Mouse (Mus musculus) megakaryocyte, embryonic 14.5 days (primary cell): ENCODE data around the gene Pik3c2b.

Experiments used
- FLI1 ChIP-seq: IDR thresholded peaks from 2 replicates; pipeline ENCODE4 v1.6.1; 2012; ENCODE audit warnings: low read length, inconsistent platforms, mixed read lengths
- GATA1 ChIP-seq: IDR thresholded peaks from 3 replicates; pipeline ENCODE4 v1.6.1; 2012; ENCODE audit warnings: mixed read lengths, low read length, inconsistent platforms, borderline replicate concordance

DNA sequence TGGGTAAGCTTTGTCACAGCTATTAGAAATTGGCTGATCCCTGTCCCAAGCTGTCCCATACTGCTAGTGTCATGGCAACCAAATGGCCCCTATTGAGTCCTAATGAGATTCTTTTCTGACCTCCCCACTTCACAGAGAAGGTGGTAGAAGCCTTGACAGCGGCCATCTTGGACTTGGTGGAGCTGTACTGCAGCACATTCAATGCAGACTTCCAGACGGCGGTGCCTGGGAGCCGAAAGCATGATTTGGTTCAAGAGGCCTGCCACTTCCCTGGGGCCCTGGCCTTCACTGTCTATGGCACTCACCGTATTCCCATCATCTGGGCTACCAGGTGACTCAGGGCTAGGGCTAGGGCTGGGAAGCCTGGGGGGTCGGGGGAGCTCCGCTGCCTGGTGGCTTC lies 34.0 kb downstream of the Pik3c2b start:
- no peak for TF ChIP-seq GATA1
- no peak for TF ChIP-seq FLI1
